Mouse (Mus musculus) heart, embryonic 12.5 days (tissue): ENCODE measurements around the gene Ankrd44. TPM values are rescaled to one million over a fixed set of nuclear protein-coding genes. Genes with fewer than 3 reads are reported as not detected.

ENCODE experiments used
- ATAC-seq: fragments of 200-750 bp; cut with Nextera tagmentation; 2 replicates; pipeline ENCODE4 v1.8.0; 2017; ENCODE audit warnings: moderate TSS enrichment, moderate library complexity; ENCODE audit not compliant: insufficient number of reproducible peaks, low FRiP score
- H3K27ac ChIP-seq: fragments of 300-500 bp; sonication (generic); 2 replicates; pipeline ENCODE4 v1.5.1; 2016; ENCODE audit warnings: mild to moderate bottlenecking, moderate library complexity; ENCODE audit not compliant: poor library complexity, severe bottlenecking
- H3K27me3 ChIP-seq: fragments of 300-500 bp; sonication (generic); replicated peaks from 2 replicates; pipeline ENCODE4 v1.6.1; 2016; ENCODE audit warnings: mild to moderate bottlenecking, moderate library complexity
- H3K36me3 ChIP-seq: fragments of 300-500 bp; sonication (generic); 2 replicates; pipeline ENCODE4 v1.6.1; 2016; ENCODE audit warnings: mild to moderate bottlenecking, moderate library complexity
- H3K4me1 ChIP-seq: fragments of 300-500 bp; sonication (generic); replicated peaks from 2 replicates; pipeline ENCODE4 v1.6.1; 2016; ENCODE audit warnings: mild to moderate bottlenecking
- H3K4me2 ChIP-seq: fragments of 300-500 bp; sonication (generic); 2 replicates; pipeline ENCODE4 v1.6.1; 2016; ENCODE audit warnings: mild to moderate bottlenecking, moderate library complexity
- H3K4me3 ChIP-seq: fragments of 300-500 bp; sonication (generic); 2 replicates; pipeline ENCODE4 v1.5.1; 2016; ENCODE audit warnings: mild to moderate bottlenecking
- H3K9ac ChIP-seq: fragments of 300-500 bp; sonication (generic); 2 replicates; pipeline ENCODE4 v1.6.1; 2016; ENCODE audit warnings: mild to moderate bottlenecking, moderate library complexity
- H3K9me3 ChIP-seq: fragments of 300-500 bp; sonication (generic); replicated peaks from 2 replicates; pipeline ENCODE4 v1.6.1; 2016; ENCODE audit warnings: mild to moderate bottlenecking, moderate library complexity
- WGBS: fragments of 180-500 bp; shearing (Covaris S2); methylation state at CpG from one replicate; pipeline ENCODE4 v1.1.7; 2016; 5-methylcytosine and 5-hydroxymethylcytosine counted together
- polyA plus RNA-seq: library from polyadenylated mRNA; unstranded; fragments of >200 nt; fragmentation: Nextera tagmentation; extraction: Ambion mirVana; gene quantifications from 2 replicates; pipeline ENCODE4 v1.2.1, GENCODE M21; 2016

Gene Ankrd44
- polyA plus RNA-seq, 1 experiment from 2014 or later, result 11.0 TPM

DNA sequence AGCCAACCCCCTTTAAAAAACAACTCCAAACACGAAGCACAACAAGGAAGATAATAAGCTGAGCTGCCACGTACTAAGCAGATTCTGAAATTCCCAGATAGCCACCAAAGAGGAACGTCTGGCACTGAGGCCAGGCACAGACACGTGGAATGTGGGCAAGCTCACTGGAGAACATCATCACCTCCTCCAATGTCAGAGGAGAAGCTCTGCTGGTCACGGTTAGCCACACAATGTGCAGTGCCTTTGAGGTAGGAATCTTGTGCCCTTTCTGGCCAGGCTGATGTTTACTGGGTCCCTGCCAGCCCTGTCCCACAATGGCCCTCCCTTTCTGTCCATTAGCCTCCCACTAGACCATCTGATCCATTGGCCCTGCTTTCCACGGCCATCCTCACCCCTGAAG is 149.1 kb downstream of the Ankrd44 start:
- no peak for ATAC-seq
- H3K36me3 ChIP-seq, result no peaks in the 10 kb centered on the region
- 0 out of 2 replicates have a peak, but pooled peaks cover 3% of the 10 kb centered on the region for H3K9me3 ChIP-seq
- 33% methylated on average over 6 of the region's 6 CpGs for WGBS
- H3K9ac ChIP-seq, result no peak overlapping the region
- H3K4me3 ChIP-seq, result no peak overlapping the region
- no peak overlapping the region for H3K4me2 ChIP-seq
- no peaks in the 10 kb centered on the region for H3K27me3 ChIP-seq
- H3K4me1 ChIP-seq, result peaks cover 5% of the 10 kb centered on the region; the same call in 1 of the 2 replicates
- H3K27ac ChIP-seq, result no peak overlapping the region

GRCm38 (mm10) chr1:54776116-54776515 is 150.1 kb downstream of the Ankrd44 start:
- Histone ChIP-seq H3K27me3 (no peaks in the 10 kb centered on the region), H3K4me1 (peaks cover 5% of the 10 kb centered on the region; the same call in 1 of the 2 replicates), H3K36me3 (no peaks in the 10 kb centered on the region), H3K4me3 (no peak overlapping the region), H3K9me3 (peaks cover 9% of the 10 kb centered on the region; the same call in 1 of the 2 replicates), H3K27ac (no peak overlapping the region), H3K9ac (no peak overlapping the region), H3K4me2 (no peak overlapping the region)
- 57% methylated on average over 8 of the region's 8 CpGs for WGBS
- ATAC-seq, result no peak

DNA sequence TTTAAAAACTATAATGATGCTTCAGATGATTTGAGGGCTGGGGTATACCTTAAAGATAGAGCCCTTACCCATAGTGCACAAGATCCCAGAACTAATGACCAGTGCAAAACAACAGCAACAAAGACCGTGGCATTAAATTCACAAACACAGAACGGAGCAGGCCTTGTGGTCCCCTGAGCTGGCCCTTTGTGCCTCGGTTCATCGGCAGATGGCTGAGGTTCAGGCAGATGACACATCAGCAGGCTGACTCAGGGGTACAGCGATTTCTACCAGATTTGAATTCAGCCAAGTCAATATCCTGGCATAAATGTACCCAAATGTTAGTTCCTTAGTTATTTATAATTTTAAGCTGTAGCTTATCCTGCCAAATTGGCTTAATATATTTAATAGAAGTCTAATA is 153.3 kb downstream of the Ankrd44 start:
- peaks cover 11% of the 10 kb centered on the region for H3K9me3 ChIP-seq
- no peak overlapping the region for H3K9ac ChIP-seq
- H3K4me1 ChIP-seq, result peaks cover 5% of the 10 kb centered on the region; the same call in 1 of the 2 replicates
- H3K36me3 ChIP-seq, result peaks cover 5% of the 10 kb centered on the region
- H3K4me3 ChIP-seq, result no peak overlapping the region
- no peaks in the 10 kb centered on the region for H3K27me3 ChIP-seq
- WGBS, result 84% methylated on average over 5 of the region's 5 CpGs
- no peak overlapping the region for H3K4me2 ChIP-seq
- no peak overlapping the region for H3K27ac ChIP-seq
- no peak for ATAC-seq

DNA sequence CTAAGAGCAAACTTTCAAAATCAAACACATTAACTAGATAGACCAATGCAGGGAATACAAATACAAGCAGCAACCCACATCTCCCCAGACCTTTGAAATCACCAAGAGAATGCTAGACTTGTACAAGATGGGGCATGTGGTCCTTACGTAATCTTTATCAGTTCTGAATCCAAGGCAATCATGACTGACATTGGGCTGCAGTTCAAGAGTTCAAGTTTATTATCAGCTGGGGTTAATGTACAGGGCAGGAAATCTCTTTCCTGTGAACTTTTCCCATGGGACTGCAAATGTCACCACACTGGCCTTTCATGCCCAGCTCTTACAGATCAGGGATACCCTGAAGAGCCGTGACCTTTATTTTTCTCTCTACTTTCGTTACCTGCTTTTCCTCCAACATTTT is 154.7 kb downstream of the Ankrd44 start:
- H3K9me3 ChIP-seq, result peaks cover 11% of the 10 kb centered on the region
- no peaks in the 10 kb centered on the region for H3K27me3 ChIP-seq
- H3K27ac ChIP-seq, result no peak overlapping the region
- H3K4me3 ChIP-seq, result no peak overlapping the region
- no peaks in the 10 kb centered on the region for H3K4me1 ChIP-seq
- no peak overlapping the region for H3K9ac ChIP-seq
- 72% methylated on average over 3 of the region's 3 CpGs for WGBS
- no peak overlapping the region for H3K4me2 ChIP-seq
- no peak for ATAC-seq
- peaks cover 5% of the 10 kb centered on the region for H3K36me3 ChIP-seq

- 80% methylated on average over 3 of the region's 3 CpGs for WGBS
- Histone ChIP-seq H3K4me3 (no peak overlapping the region), H3K36me3 (peaks cover 11% of the 10 kb centered on the region), H3K4me2 (no peak overlapping the region), H3K27me3 (no peaks in the 10 kb centered on the region), H3K27ac (no peak overlapping the region), H3K9me3 (peaks cover 11% of the 10 kb centered on the region), H3K4me1 (no peaks in the 10 kb centered on the region), H3K9ac (no peak overlapping the region)
- no peak for ATAC-seq
These were observed 159.0 kb downstream of the Ankrd44 start for GRCm38 (mm10) chr1:54767221-54767620.

DNA sequence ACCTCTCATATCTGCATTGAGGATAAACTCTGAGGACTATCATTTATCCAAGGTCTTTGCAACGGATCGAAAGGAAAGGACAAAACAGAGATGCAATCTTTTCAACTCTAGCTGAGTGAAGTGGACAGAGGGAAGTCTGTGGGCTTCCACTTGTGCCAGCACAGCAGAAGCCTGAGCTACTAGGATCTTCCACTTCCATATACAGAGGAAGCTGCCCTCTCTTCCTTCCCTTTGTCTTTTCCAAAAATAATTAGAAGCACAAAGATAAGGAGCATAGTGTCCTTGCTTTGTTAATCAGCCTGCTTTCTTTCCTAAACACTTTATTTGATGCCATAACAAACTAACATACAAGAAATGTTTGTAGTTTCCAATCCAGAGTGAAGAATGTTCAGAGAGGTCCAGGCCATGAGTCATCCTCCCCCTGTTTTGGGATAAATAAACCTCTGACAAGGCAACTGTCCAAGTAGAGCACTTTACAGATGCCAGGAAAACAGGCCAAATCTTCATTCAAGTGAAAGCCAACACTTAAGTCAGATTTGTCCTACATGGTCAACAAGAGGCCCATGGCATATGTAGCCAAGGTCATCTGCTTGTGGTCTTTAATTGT is 160.5 kb downstream of the Ankrd44 start:
- Histone ChIP-seq H3K36me3 (peaks cover 15% of the 10 kb centered on the region), H3K4me3 (no peak overlapping the region), H3K9me3 (peaks cover 4% of the 10 kb centered on the region), H3K27me3 (no peaks in the 10 kb centered on the region), H3K9ac (no peak overlapping the region), H3K27ac (no peak overlapping the region), H3K4me1 (no peaks in the 10 kb centered on the region), H3K4me2 (no peak overlapping the region)
- WGBS, result 82% methylated on average over 2 of the region's 2 CpGs
- ATAC-seq, result no peak

GRCm38 (mm10) chr1:54762216-54762807 is 163.9 kb downstream of the Ankrd44 start:
- WGBS, result 84% methylated on average over 10 of the region's 10 CpGs
- Histone ChIP-seq H3K4me2 (no peak overlapping the region), H3K9ac (no peak overlapping the region), H3K27me3 (no peaks in the 10 kb centered on the region), H3K9me3 (no peaks in the 10 kb centered on the region), H3K4me3 (no peak overlapping the region), H3K27ac (no peak overlapping the region), H3K36me3 (peaks cover 15% of the 10 kb centered on the region), H3K4me1 (peaks cover 1% of the 10 kb centered on the region; the same call in 1 of the 2 replicates)
- no peak for ATAC-seq

DNA sequence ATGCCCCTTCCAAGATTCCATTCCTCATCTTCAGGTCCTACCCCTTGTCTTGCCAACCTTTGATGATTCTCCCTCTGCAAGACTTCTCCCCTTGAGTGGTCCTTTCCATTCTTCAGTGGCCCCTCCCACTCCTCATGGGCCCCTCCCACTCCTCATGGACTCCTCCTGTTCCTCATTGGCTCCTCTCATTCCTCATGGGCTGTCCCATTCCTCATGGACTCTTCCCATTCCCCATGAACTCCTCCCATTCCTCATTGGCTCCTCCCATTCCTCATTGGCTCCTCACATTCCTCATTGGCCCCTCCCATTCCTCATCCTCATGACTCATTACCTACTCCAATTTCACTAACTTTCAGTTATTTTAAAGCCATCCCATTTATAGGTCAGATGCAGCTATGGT is 166.3 kb downstream of the Ankrd44 start:
- ATAC-seq, result no peak
- H3K4me3 ChIP-seq, result no peak overlapping the region
- peaks cover 6% of the 10 kb centered on the region; the same call in 1 of the 2 replicates for H3K4me1 ChIP-seq
- H3K27me3 ChIP-seq, result no peaks in the 10 kb centered on the region
- H3K9me3 ChIP-seq, result no peaks in the 10 kb centered on the region
- peaks cover 10% of the 10 kb centered on the region for H3K36me3 ChIP-seq
- no peak overlapping the region for H3K27ac ChIP-seq
- H3K9ac ChIP-seq, result no peak overlapping the region
- no peak overlapping the region for H3K4me2 ChIP-seq

DNA sequence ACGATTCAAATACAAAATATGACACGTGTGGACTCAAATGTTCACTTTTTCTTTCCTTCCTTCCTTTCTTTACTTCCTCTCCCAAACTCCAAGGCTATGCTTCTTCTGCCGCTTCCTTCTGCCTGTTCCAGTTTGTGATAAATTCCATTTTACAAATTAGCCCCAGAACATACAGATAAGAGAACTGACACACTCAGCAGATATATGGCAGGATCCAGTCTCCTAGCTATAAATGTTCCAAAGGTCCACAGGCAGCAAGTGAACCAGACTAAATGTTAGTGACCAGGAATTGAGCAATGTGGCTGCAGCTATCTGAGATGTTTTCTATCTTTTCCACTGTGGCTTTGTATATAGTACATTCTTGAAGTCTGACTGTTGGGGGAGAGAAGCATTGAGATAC is 168.9 kb downstream of the Ankrd44 start:
- WGBS, result 67% methylated on average over 3 of the region's 3 CpGs

DNA sequence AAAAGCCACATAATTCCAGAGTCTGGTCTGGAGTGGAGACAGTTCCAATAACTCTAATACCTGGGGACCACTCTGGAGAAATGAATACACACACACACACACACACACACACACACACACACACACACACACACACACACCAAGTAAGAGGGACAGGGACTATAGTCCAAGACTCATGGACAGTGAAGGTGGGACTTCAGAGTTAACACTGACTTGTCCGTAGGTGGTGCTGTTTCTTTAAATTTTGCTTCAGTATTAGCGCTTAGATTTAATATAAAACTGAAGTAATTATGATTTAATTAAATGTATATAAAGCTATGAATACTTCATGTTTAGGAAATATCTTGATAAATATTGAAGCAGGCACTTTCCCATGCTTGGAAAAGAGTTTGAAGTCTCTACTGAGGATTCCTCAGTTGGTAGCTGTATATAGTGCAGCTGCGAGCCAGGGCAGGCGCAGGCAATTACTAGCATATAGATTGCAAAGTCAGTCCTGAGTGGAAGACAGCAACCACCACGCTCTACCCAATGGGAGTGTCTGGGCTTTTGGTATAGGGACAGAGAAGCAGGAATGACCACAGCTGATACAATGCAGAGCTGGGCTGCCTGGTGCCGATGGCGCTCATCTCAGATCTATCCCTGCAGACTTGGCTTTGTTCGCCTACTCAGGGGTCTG is 170.4 kb downstream of the Ankrd44 start:
- H3K36me3 ChIP-seq, result peaks cover 6% of the 10 kb centered on the region; the same call in 1 of the 2 replicates
- peaks cover 22% of the 10 kb centered on the region for H3K4me1 ChIP-seq
- no peaks in the 10 kb centered on the region for H3K9me3 ChIP-seq
- no peak overlapping the region for H3K9ac ChIP-seq
- H3K4me3 ChIP-seq, result no peak overlapping the region
- H3K4me2 ChIP-seq, result no peak overlapping the region
- H3K27me3 ChIP-seq, result no peaks in the 10 kb centered on the region
- ATAC-seq, result no peak
- WGBS, result 72% methylated on average over 8 of the region's 8 CpGs
- no peak overlapping the region for H3K27ac ChIP-seq

More for the DNA sequence above, 168.9 kb downstream of the Ankrd44 start:
- Histone ChIP-seq H3K4me1 (peaks cover 9% of the 10 kb centered on the region), H3K27ac (no peak overlapping the region), H3K4me2 (no peak overlapping the region), H3K9ac (no peak overlapping the region), H3K9me3 (no peaks in the 10 kb centered on the region), H3K36me3 (peaks cover 12% of the 10 kb centered on the region), H3K27me3 (no peaks in the 10 kb centered on the region), H3K4me3 (no peak overlapping the region)
- no peak for ATAC-seq

- Histone ChIP-seq H3K4me3 (no peak overlapping the region), H3K9me3 (no peaks in the 10 kb centered on the region), H3K27me3 (no peaks in the 10 kb centered on the region), H3K4me2 (peak overlapping the region; percentile 41), H3K9ac (no peak overlapping the region), H3K27ac (peak overlapping the region; percentile 87), H3K4me1 (peaks cover 43% of the 10 kb centered on the region), H3K36me3 (peaks cover 4% of the 10 kb centered on the region; the same call in 1 of the 2 replicates)
- ATAC-seq, result peak; percentile 79
- 12% methylated on average over 1 of the region's 1 CpGs for WGBS
These were observed 176.2 kb downstream of the Ankrd44 start for GRCm38 (mm10) chr1:54749961-54750360.
